Mouse (Mus musculus) erythroid progenitor cell, adult 5-6 weeks (primary cell): ENCODE data around the gene Dcx. TPM values are rescaled to one million over a fixed set of nuclear protein-coding genes. Genes with fewer than 3 reads are reported as not detected.

Source experiments
- ATAC-seq: replicated peaks from 2 replicates; pipeline ENCODE4 v1.8.0; 2016; ENCODE audit warnings: moderate number of reproducible peaks, mild to moderate bottlenecking, moderate TSS enrichment, inconsistent platforms; ENCODE audit not compliant: poor library complexity, low FRiP score, severe bottlenecking
- total RNA-seq, 2 experiments: library from RNA; stranded (forward) in 1 of 2; stranded (reverse) in 1 of 2; fragments of 150-400 nt in 1 of 2; fragments of 186-747, 209-891 nt in 1 of 2; gene quantifications; 2 replicates each; pipeline versions ENCODE4 v1.2.3 to v1.2.4; 2015 to 2017; ENCODE audit warnings: low replicate concordance in 2 of 2

Gene Dcx
- total RNA-seq, 2 experiments from 2014 or later: not detected

DNA sequence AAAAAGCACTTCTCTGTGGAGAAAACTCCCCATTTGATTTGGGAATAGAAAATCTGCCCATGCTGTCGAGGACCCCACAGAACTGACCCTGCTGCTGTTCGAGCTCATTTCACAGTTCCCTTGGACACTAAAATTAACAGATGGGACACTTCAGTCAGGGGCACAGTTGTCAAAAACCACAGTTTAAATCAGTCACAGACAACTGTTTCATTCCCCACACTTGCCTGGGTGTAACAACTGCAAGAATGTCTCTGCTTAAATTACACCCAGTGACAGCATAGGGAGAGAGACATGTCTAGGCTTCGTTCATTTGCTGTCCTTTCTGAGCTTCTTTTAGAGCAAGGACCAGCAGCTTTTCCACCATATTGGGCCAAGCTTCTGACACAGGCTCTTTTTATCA, 86.5 kb downstream of the Dcx start:
- ATAC-seq: no peak

DNA sequence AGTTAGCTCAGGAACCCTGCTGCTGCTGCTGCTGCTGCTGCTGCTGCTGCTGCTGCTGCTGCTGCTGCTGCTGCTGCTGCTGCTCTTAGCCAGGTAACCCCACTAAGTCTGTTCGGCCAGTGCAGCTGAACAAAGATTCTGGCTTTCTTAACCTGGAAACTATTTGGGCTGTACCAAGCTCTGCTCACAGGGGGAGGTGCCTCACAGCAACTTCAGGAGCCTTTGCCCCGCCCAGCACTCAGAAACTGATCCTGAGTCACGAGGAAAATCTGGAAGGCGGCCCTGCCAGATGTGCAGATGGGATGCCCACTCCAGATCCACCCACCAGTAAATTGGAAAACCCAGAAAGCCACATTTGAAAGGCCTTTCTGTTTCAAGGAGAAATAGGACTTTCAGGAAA, 105.9 kb downstream of the Dcx start, which contains the start of gene Capn6:
Capn6 (minus strand) TSS at position 203 of the 400 bp plus-strand sequence.
- ATAC-seq: no peak

DNA sequence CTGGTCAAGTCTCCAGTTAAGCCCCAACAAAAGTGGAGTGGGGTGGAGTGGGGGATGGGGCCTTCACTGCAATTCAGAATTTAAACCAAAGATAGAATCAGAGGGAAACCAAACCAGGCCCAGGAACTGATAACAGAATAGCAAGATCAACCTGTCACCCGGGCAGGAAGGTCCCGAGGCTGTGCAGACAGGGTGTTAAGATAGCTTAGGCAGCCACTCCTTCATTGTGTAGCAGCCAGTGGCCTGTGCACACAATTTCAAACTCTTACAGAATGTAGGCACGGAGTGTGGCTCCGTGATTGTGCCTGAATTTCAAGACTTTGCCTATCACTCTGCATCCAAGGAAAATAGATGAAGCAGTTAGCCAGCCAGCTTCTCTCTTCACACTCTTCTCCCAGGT, 106.6 kb downstream of the Dcx start:
- ATAC-seq: no peak

DNA sequence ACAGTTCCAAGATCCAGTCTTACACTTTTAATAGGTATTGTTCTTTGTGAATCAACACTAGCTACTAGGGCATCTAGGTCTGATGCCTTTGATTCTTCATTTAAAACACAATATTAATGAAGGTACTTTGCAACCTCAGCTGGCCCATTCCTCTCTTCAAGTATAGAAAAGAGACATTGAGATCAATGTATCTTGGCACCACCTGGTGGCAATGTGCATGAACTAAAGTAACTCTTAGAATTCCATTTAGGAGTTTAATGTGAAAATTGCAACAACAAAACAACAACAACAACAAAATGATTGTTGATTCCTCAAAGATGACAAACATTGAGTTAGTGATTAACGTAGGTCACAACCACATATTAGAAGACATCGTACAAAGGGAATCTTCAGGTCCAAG, 114.2 kb downstream of the Dcx start:
- ATAC-seq: no peak

DNA sequence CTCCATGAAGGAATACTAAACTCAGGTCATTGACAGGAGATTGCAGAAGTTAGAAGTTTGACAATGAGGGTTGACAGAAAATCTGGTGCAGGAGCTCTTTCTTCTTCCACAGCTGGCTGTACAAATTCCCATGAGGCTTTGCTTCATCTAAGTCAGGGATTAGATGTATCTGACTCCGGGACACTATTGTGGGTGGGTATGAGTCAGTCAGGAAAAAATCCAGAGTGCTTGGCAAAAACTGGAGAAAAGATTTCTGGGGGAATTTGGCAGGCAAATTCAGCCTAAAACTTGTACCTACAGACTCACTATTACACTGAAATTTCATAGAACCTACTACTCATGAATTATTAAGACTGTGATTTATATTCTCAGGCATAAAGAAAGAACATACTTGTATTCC, 117.2 kb downstream of the Dcx start:
- ATAC-seq: no peak

Other genes with a start within 250 kb of the Dcx start
- not detected in 2 replicates for gene Capn6, start 105.9 kb downstream of the Dcx start, total RNA-seq (2015; ENCODE audit: low replicate concordance)
- gene Capn6, start 105.9 kb downstream of the Dcx start, total RNA-seq (2017; ENCODE audit: low replicate concordance): not detected in 2 replicates
- gene A730046J19Rik, start 220.4 kb upstream of the Dcx start, total RNA-seq (2015; ENCODE audit: low replicate concordance): 1.7 TPM in 1 of 2 replicates, not detected in the other
- gene A730046J19Rik, start 220.4 kb upstream of the Dcx start, total RNA-seq (2017; ENCODE audit: low replicate concordance): 0.26 and 0.38 TPM in 2 replicates